18 mouse cellular contexts compared by ENCODE assay signal in genomic region chr2:27779291-27779866, GRCm38 (mm10).
DNase-seq lines count a peak whose midpoint lies in the region; ATAC-seq lines count a peak whose summit lies in the region.
"Had no signal": no experiment of that assay in that cellular context is flagged by ENCODE, and none has a peak within 500 bp of the region (broad histone marks: within the 10 kb centered on the region; RNA-seq: fewer than 3 reads in every experiment).

No protein-coding gene starts in this region.

- H3K27ac ChIP-seq in heart, embryonic 12.5 days (ENCODE audit: poor library complexity, severe bottlenecking): no peak overlapping the region
- peak overlapping the region; percentile 1; the same call in 1 of the 2 replicates for H3K27ac ChIP-seq in stomach, embryonic 16.5 days (ENCODE audit: low read length)
- H3K27ac ChIP-seq: embryonic facial prominence, embryonic 15.5 days; heart, embryonic 13.5 days had no signal

- ATAC-seq in heart, embryonic 12.5 days (ENCODE audit: insufficient number of reproducible peaks, low FRiP score): no peak
- ATAC-seq in stomach, embryonic 16.5 days (ENCODE audit: insufficient read depth, low FRiP score): no peak
- ATAC-seq in erythroblast, adult 5-6 weeks (replicated peaks; ENCODE audit: low FRiP score, poor library complexity, severe bottlenecking): no peak
- ATAC-seq: liver, postnatal 0 days; midbrain, embryonic 16.5 days had no signal

- DNase-seq in heart, adult 18-20 months: peak; percentile 51 to 65
- DNase-seq in lung, postnatal 36 days: peak; percentile 41
- DNase-seq in lung, postnatal 25 days (ENCODE audit: low spot score): no peak
- DNase-seq in adipocyte (ENCODE audit: low spot score): peak; percentile 53
- DNase-seq: cerebellum, adult 9-11 months; kidney, adult 2 months; kidney, postnatal 25 days; liver; liver, postnatal 0 days; right cerebral cortex, adult 18-20 months; spleen, adult 18-20 months; thymus, postnatal 36 days had no signal

- WGBS in heart, embryonic 12.5 days: 78% methylated on average over 9 of the region's 9 CpGs
- WGBS in stomach, embryonic 16.5 days: 70% methylated on average over 9 of the region's 9 CpGs

- no peaks in the 10 kb centered on the region for H3K36me3 ChIP-seq in heart, embryonic 12.5 days
- no peaks in the 10 kb centered on the region for H3K36me3 ChIP-seq in stomach, embryonic 16.5 days (ENCODE audit: control insufficient read depth, insufficient read depth, low read length)
- H3K36me3 ChIP-seq: embryonic facial prominence, embryonic 15.5 days; heart, embryonic 13.5 days had no signal

- no peak overlapping the region for H3K4me2 ChIP-seq in heart, embryonic 12.5 days
- no peak overlapping the region for H3K4me2 ChIP-seq in stomach, embryonic 16.5 days (ENCODE audit: low read depth, low read length)
- H3K4me2 ChIP-seq: embryonic facial prominence, embryonic 15.5 days; heart, embryonic 13.5 days had no signal

- no peak overlapping the region for H3K4me3 ChIP-seq in heart, embryonic 12.5 days
- no peak overlapping the region for H3K4me3 ChIP-seq in stomach, embryonic 16.5 days (replicated peaks; ENCODE audit: low read length)
- H3K4me3 ChIP-seq: embryonic facial prominence, embryonic 15.5 days; heart, embryonic 13.5 days had no signal

- H3K27me3 ChIP-seq in heart, embryonic 12.5 days (replicated peaks): 0 out of 2 replicates have a peak, but pooled peaks cover 5% of the 10 kb centered on the region
- H3K27me3 ChIP-seq in stomach, embryonic 16.5 days (ENCODE audit: control insufficient read depth, insufficient read depth, low read length): no peaks in the 10 kb centered on the region
- H3K27me3 ChIP-seq: embryonic facial prominence, embryonic 15.5 days had no signal

- H3K9ac ChIP-seq in heart, embryonic 12.5 days: no peak overlapping the region
- no peak overlapping the region for H3K9ac ChIP-seq in stomach, embryonic 16.5 days (ENCODE audit: low read length)
- H3K9ac ChIP-seq: embryonic facial prominence, embryonic 15.5 days; heart, embryonic 13.5 days; liver, postnatal 0 days had no signal

- H3K4me1 ChIP-seq in heart, embryonic 12.5 days (replicated peaks): peaks cover 7% of the 10 kb centered on the region; the same call in 1 of the 2 replicates
- peaks cover 14% of the 10 kb centered on the region; the same call in 1 of the 2 replicates for H3K4me1 ChIP-seq in stomach, embryonic 16.5 days (ENCODE audit: control insufficient read depth, insufficient read depth, low read length)

- no peaks in the 10 kb centered on the region for H3K9me3 ChIP-seq in heart, embryonic 12.5 days (replicated peaks)
- no peaks in the 10 kb centered on the region for H3K9me3 ChIP-seq in stomach, embryonic 16.5 days (replicated peaks; ENCODE audit: control insufficient read depth, low read length)
- H3K9me3 ChIP-seq: embryonic facial prominence, embryonic 15.5 days; heart, embryonic 13.5 days had no signal
